Mouse (Mus musculus): ENCODE measurements around the gene Abca15.
"Not testable (repeated sequence)": the region's sequence is repeated elsewhere in the genome, so short reads cannot be mapped to it uniquely, and the experiment has no call there.

Gene Abca15

GRCm38 (mm10) chr7:120328087-120328793 is at the start of gene Abca15:
Abca15 (plus strand) TSS chr7:120328670.
- peak; percentile 12 for DNase-seq (ENCODE audit: inconsistent ontology term)

GRCm38 (mm10) chr7:120285286-120285685 is 43.2 kb upstream of the Abca15 start:
- DNase-seq (ENCODE audit: inconsistent ontology term) = no peak

GRCm38 (mm10) chr7:120316086-120316485 is 12.4 kb upstream of the Abca15 start:
- DNase-seq (ENCODE audit: inconsistent ontology term) = no peak

DNA sequence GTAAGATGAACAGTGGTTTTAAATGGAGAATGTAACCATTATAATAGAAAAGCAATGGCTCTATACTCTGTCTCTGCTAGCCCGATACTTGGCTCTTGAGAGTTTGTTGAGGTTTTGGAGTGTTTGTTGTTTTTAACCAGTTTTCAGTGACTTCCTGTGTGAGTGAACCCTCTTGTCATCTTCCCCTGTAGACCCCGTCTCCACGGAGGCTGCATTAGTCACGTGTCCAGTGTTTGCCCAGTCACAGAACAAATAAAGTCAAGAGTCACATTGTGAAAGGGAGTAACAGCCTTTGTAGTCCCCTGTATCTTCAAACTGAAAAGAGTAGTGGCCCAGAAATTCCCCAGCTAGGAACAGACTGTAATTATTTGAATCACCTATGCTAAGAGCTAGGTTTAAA is 5.5 kb upstream of the Abca15 start:
- DNase-seq (ENCODE audit: inconsistent ontology term) = no peak

GRCm38 (mm10) chr7:120325911-120326310 is 2.6 kb upstream of the Abca15 start:
- DNase-seq (ENCODE audit: inconsistent ontology term) = not testable (repeated sequence)

DNA sequence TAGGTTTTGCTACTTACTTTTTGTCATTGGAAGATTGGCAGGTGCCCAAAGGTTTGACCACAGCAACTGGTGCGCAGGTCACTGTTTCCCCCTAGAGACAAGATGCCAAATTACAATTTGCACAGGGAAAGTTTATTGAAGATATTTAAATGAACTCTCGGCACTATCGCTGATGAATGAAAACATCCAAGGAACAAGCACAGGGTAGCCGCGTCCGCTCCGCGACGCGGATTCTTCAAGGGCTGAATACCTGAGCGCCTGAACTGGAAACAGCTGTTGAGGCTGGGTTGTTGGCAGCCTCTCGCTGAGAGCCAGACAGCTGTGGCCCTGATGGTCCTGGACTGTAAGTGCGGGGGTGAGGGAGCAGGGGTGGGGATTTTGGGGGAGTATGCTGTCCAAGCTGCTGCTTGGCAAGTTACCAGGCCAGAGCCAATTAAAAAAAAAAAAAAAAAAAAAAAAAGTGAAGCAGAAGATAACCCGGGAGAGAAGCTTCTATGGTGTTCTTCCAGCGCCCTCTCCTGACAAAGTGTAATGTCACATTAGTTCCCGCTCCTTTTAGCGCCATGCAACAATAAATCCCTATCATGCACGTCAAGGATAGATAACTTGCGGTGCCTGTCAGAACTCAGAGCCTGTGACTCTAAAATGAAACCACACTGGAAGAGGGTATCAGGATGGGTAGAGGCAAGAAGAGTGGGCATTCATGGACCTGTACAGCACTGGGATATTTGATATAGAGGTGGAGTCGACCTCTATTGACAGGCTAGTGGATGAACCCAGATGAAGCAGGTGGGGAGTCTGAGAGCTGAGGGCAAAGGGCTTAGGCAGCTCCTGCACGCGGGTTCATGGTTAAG is 1.0 kb upstream of the Abca15 start:
- peak; percentile 71 for DNase-seq (ENCODE audit: inconsistent ontology term)

- DNase-seq (ENCODE audit: inconsistent ontology term) = peak; percentile 3
These were observed 32.7 kb downstream of the Abca15 start for GRCm38 (mm10) chr7:120361159-120361558.

- DNase-seq (ENCODE audit: inconsistent ontology term) = no peak
These were observed 81.0 kb downstream of the Abca15 start, which contains the start of gene Abca16 for GRCm38 (mm10) chr7:120409447-120409846. Abca16 (plus strand) TSS chr7:120409647.

DNA sequence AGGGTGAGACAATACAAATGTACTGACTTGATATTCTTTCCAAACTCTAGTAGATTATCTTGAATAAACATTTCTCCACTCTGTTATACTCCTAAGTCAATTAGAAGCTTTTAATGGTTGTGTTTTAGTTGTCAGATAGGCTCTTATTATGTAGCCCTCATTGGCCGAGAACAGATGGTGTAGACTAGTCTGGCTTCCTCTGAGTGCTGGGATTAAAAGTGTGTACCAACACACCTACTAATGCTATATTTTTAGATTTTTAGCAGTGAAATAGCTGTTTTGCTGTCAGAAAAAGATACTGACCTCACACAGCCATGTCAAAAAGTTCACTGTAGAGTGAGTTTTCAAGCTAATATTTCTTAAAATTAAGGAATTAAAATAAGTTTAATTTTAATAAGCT is 83.9 kb downstream of the Abca15 start:
- no peak for DNase-seq (ENCODE audit: inconsistent ontology term)

- no peak for DNase-seq (ENCODE audit: inconsistent ontology term)
These were observed 98.2 kb downstream of the Abca15 start for GRCm38 (mm10) chr7:120426625-120427024.

- no peak for DNase-seq (ENCODE audit: inconsistent ontology term)
These were observed 103.0 kb downstream of the Abca15 start for GRCm38 (mm10) chr7:120431464-120431863.

All from Muller cell, postnatal 12 days (primary cell).